Mouse (Mus musculus): ENCODE data around the gene Kcmf1.

The Kcmf1 gene

DNA sequence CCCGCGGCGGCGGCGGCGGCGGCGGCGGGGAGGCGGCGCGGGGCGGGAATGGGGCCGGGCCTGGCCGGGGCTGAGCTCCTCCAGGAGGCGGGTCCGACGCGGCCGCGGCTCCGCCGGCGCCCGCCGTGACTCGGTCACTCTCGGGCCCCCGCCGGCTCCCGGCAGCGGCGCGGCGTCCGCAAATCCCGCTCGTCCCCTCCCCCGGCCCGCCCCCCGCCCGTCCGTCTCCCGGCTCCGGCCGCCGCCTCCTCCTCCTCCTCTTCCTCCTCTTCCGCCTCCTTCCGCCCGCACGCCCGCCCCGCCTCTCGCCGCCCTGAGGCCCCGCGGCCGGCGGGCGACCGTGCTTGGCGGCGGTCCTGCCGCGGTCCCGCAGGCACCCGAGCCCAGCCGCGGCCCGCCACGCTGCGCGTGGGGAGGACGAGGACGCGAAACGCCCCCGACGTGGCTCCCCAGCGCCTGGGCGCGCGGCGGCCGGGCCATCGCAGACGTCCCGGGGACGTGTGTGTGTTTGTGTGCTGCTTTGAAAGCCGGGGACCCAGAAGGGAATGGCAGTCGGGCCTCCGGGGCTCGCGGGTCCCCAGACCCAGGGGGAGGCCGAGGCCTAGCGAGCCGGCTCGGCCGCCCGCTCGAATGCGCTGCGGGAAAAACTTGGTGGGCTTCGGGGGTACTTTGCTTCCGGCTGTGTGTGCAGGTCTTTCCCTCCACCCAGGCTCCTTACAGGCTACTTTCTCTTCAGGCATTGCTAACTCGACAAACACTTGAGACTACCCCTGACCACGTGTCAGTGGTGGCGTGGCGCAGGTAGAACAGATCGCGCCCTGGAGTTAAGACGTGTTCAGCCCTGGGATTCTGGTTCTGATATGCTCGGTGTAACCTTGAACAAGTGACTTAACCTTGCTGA lies at the start of gene Kcmf1:
Gene Kcmf1 (minus strand): TSS at position 199 of the 901 bp plus-strand sequence.
- peak; percentile 69 for DNase-seq (ENCODE audit: low spot score)

GRCm38 (mm10) chr6:72949161-72949756 lies 49.5 kb upstream of the Kcmf1 start:
- DNase-seq (ENCODE audit: low spot score): no peak

GRCm38 (mm10) chr6:72948392-72948791 lies 48.6 kb upstream of the Kcmf1 start:
- DNase-seq (ENCODE audit: low spot score): no peak

DNA sequence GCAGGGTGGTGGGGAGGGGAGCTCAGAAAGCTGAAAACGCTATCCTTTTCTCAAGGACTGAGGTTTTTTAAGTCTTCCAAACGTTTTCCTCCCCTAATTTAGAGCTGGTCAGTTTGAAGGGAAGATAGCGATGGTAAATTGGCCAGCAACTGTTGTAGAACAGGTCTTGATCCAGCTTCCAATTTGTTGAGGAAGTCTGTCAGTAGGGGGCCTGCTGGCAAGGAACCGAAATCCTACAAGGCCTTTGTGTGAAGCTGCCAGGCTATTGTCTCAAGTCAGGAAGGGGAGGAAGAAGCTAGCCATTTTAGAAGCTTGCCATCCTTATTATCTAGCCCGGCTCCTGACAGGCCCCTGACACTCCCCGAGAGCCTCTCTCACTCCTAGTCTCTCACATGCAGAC lies 48.2 kb upstream of the Kcmf1 start:
- no peak for DNase-seq (ENCODE audit: low spot score)

DNA sequence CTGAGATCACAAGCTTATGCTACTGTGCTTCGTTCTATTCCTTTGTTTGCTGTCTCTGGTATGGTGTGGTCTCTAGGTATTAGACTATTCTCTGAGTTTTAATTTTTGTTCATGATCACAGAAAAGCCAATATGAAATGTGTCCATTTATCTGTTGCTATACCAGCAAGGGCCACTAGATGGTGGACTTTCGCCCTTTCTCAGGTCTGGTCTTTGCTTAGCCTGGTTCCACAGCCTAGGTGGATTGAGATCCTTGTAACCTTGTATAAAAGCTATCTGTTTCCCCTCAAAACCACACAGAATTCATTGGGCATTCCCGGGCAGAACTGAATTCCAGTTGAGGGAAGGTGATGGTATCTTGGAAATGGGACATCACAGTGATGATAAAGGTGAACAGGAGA lies 40.7 kb upstream of the Kcmf1 start:
- peak; percentile 64 for DNase-seq (ENCODE audit: low spot score)

GRCm38 (mm10) chr6:72937859-72938258 lies 38.1 kb upstream of the Kcmf1 start:
- no peak for DNase-seq (ENCODE audit: low spot score)

- DNase-seq (ENCODE audit: low spot score): no peak
These were observed 37.7 kb upstream of the Kcmf1 start for GRCm38 (mm10) chr6:72937430-72937829.

DNA sequence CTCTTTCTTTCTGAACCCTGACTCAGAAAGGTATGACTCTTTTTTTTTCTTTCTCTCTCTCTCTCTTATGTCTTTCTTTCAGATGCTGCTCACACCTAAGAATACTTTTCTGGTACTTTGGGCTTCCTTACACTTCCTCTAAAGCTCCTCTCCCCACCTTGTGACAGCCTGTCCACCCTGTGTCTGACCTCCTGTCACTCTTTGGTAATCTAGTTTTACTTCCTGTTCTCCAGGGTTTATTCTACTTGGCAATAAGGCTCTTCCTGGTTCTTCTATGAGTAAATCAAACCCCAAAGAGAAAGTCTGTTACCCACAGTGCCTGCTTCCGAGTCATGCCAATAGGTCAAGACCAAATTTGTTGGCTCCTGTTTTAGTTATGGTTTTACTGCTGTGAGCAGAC lies 33.2 kb upstream of the Kcmf1 start:
- no peak for DNase-seq (ENCODE audit: low spot score)

DNA sequence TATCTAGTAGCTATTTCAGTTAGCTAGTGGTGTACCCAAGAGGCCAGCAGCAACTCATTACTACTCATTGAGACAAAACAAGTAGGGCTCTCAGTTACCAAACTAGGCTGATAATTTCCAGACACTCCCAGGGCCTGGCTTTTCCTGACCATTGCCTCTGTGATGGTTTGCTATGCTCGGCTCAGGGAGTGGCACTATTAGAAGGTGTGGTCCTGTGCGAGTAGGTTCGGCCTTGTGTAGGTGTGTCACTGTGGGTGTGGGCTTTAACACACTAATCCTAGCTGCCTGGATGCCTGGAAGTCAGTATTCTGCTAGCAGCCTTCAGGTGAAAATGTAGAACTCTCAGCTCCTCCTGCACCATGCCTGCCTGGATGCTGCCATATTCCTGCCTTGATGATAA lies 31.8 kb upstream of the Kcmf1 start:
- no peak for DNase-seq (ENCODE audit: low spot score)

- no peak for DNase-seq (ENCODE audit: low spot score)
These were observed 30.1 kb upstream of the Kcmf1 start for GRCm38 (mm10) chr6:72929795-72930398.

DNA sequence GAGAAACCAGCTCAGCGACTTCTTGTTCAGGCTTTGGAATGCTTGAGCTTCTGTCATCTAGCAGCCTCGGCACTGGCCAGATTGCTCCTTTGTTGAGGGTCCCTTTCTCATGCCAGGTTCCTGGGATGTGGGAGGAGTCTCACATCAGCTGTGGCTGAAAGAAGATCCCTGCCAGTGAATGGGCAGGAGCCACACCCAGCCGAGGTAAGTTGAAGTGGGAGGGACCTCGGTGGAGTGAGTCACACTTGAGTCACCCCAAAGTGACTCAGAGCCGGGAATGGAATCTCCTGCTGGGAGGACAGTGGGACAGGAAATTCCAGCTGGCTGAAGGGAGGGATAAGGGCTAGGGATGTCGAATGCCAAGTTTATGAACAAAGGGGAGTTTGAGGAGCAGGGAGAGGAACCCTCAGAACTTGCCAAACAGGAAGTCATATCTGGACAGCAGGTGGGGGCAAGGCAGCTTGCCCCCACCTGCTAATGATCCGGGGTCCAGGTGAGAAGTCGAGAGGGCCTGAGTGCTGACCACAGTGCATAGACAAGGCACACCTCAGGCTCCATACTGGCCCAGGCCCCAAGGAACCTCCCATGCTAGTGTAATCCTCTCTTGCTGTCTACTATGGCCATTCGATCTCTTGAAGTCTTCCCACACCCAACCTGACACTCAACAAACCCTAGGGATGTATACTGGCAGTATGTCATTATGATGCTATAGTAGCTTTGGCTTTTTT lies 27.1 kb upstream of the Kcmf1 start:
- DNase-seq (ENCODE audit: low spot score): peak; percentile 7

GRCm38 (mm10) chr6:72926031-72926430 lies 26.3 kb upstream of the Kcmf1 start:
- no peak for DNase-seq (ENCODE audit: low spot score)

DNA sequence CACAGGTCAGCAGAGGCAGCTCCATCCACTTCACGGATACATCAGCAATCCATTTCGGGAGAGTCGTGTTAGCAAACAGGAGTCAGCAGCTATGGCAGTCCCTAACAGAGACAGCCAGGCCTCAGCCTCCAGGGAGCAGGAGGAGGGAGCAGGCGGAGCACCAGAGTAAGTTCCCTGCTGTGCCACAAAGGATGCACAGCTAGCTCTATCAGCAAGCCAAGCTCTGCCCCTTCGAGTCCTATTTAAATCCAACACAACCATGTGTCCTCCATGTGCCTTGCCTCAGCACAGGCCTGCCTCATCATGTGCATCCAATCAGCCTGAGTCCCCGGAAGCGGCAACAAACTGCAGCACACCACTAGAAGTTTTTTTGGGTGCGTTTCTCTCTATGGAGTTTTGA lies 23.6 kb upstream of the Kcmf1 start:
- no peak for DNase-seq (ENCODE audit: low spot score)

DNA sequence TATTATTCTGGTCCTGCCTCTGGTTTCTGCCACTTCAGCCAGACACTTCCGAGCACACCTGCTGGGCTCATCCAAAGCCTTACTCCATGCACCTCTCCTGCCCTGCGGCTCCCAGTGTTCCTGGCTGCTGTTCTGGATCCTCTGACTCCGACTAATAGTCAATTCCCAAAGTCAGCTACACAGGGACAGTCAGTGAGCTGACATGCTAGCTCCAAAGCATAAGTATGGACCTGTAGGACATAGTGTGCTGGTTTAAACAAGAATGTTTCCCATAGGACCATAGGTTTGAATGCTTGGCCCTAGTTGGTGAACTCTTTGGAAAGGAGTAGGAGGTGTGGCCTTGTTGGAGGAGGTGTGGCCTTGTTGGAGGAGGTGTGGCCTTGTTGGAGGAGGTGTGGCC lies 21.3 kb upstream of the Kcmf1 start:
- no peak for DNase-seq (ENCODE audit: low spot score)

DNA sequence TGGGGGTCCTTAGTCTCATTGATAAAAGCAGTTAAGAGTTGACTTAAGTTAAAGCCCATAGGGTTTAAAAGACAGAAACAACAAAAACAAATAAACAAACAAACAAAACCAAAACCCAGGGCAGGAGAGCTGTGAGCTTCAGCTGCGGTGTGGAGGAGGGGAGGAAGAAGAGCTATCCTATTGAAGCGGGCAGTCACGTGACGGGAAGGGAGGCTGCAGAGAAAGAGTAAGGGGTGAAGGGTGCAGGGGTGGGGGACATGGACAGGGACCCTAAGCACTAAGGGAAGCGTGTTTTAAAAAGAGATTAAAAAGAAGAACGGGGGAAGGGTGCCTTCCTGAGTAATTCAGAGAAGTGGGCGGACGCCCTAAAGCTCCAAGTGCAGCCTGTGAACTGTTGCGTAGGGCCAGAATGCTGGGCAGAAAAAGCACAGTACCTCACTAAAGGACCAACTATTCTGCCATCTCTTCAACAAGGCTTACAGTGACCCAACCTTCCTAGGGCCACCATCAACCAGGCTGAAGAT lies 18.8 kb upstream of the Kcmf1 start:
- DNase-seq (ENCODE audit: low spot score): no peak

DNA sequence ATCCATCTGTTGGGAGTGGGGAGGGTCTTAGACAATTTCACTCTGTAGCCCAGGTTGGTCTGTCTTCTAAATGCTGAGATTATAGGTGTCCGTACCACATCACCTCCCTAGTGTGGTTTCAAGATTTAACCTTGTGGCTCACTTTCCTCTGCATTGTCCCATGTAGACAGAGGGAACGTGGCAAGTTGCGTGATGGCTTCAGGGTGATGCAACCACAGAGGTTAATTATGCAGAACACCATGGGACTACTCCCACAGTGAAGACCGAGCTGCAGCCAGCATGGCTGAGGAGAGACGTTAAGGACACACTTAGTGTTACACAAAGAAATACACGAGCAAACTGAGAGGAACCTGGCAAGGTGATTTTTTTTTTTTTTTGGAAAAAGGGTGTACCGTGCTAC lies 16.6 kb upstream of the Kcmf1 start:
- no peak for DNase-seq (ENCODE audit: low spot score)

DNA sequence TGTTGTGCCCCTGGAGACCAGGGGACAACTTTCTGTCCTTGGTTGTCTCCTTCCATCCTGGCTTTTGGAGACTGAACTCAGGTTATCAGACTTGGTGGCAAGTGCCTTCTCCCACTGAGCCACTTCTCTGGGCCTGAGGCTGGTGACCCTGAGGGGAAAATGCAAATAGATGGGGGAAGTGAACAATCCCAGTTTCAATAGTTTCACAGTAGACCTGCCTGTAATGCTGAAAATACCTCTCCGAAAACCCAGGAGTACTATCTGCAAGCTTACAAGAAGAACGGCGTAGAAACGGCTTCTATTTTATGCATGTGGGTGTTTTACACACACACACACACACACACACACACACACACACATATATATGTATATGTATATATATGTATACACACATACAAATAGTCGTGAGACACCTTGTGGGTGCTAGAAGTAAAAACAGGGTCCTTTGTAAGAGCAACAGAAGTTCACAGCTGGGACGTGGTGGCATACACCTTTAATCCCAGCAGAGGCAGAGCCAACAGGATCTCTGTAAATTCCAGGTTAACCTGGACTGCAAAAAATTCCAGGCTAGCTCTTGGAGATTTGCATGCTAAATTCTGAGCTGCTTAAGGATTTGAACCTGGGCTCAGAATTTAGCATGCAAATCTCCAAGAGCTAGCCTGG lies 14.4 kb upstream of the Kcmf1 start:
- no peak for DNase-seq (ENCODE audit: low spot score)

DNA sequence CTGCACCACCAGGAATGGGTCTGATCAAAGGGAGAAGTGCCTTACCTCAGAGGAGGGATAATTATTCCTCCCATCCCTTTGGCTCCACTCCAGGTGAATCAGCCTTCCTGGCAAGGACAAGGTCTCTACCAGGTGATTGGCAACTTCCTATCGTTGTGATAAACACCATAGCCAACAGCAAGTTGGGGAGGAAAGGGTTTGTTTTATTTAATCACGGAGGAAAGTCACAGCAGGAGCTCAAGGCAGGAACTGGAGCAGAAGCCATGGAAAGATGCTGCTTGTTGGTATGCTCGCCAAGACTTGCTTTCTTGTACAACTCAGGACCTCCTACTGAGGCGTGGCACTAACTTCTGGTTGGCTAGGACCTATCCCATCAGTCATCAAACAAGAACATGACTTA lies 11.5 kb upstream of the Kcmf1 start:
- DNase-seq (ENCODE audit: low spot score): no peak

GRCm38 (mm10) chr6:72902254-72902990 lies 2.6 kb upstream of the Kcmf1 start:
- no peak for DNase-seq (ENCODE audit: low spot score)

DNA sequence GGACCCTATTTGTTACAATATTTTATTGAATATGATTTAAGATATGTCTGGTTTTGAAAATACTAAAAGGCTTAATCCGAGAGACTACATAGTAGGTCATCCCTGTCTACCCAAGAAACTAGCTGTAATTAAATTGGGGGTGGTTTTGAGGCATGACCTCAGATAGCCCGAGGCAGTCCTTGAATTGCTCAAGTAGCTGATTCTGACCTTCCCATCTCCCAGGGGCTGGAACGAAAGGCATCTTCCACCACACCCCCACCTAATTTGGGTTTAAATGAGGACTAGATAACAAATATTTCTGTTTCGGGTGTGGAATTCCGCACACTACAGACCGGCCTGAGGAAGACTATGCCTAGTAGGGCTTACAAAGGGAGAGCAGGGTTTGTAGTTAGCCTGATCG lies 1.2 kb upstream of the Kcmf1 start:
- no peak for DNase-seq (ENCODE audit: low spot score)

DNA sequence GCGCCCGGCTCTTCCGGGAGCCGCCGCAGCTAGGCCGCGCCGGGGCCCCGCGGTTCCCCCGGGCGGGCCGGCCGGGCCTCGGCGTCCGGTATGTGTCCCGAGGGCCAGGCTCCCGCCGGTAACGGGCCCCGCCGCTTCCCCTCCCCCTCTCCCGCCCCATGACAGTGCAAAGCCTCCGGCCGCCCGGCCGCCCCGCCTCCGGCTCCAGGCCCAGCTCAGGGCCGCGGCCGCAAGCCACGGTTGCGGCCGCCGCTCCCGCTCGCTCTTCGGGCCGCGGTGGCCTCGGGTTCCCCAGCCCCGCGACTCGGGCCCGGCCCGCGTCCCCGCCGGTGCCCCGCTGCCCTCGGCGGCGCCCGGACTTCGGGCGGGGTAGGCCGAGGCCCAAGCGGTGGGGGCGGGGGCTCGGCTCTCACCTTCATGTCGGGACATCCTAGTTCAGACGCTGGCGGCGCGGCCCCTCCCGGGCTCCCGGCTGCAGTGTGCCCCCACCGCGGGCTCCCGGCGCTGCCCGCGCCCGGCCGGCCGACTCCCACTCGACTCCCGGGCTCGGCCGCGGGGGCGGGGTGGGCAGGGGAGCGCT lies 488 bp downstream of the Kcmf1 start:
- DNase-seq (ENCODE audit: low spot score): peak; percentile 38

All from MN1 (cell line).